Mouse (Mus musculus) adrenal gland, adult 10 weeks (tissue): ENCODE results near the gene Brms1. TPM values are rescaled to one million over a fixed set of nuclear protein-coding genes. Genes with fewer than 3 reads are reported as not detected.

ENCODE experiments used
- polyA plus RNA-seq: library from polyadenylated mRNA; stranded (reverse); fragments of 350-450 nt; fragmentation: Illumina TruSeq; extraction: RNeasy Lipid Tissue Mini Kit (QIAGEN cat#74804); gene quantifications from one replicate; pipeline ENCODE4 v1.2.3, GENCODE M21; 2014; ENCODE audit warnings: low read depth, low replicate concordance

Brms1 gene
- not detected for polyA plus RNA-seq

DNA sequence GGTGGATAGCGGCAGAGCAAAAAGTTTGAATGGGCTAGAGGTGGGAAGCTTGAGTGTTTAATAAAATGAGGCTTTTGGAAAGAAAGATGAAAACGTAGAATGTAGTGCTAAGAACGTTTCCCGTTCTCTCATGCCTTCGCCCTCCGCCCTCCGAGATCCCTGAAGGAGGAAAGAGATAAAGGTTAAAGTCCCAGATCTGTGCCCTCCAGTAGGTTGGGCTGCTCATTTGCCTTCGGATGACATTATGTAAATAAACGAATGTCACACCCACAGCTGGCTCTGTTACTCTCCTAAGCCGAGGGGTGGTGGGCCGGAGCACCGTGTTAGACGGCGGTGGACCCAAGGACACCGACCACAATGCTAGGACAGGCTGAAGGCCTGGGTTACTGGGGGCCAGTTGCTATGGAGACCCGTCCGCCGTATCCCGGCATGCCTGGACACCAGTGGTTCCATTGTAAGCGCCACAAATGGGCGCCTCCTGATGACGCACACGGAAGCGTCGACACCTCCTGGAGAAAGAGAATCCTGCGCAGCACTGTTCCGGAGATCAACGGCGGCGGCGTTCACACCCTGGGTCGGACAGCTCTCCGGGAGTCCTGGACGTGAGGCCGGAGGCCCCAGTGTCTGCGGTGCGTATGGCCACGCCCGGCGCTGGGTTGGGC is at the start of gene Brms1:
TSS of gene Brms1 (plus strand) at position 493 of the 662 bp plus-strand sequence.

DNA sequence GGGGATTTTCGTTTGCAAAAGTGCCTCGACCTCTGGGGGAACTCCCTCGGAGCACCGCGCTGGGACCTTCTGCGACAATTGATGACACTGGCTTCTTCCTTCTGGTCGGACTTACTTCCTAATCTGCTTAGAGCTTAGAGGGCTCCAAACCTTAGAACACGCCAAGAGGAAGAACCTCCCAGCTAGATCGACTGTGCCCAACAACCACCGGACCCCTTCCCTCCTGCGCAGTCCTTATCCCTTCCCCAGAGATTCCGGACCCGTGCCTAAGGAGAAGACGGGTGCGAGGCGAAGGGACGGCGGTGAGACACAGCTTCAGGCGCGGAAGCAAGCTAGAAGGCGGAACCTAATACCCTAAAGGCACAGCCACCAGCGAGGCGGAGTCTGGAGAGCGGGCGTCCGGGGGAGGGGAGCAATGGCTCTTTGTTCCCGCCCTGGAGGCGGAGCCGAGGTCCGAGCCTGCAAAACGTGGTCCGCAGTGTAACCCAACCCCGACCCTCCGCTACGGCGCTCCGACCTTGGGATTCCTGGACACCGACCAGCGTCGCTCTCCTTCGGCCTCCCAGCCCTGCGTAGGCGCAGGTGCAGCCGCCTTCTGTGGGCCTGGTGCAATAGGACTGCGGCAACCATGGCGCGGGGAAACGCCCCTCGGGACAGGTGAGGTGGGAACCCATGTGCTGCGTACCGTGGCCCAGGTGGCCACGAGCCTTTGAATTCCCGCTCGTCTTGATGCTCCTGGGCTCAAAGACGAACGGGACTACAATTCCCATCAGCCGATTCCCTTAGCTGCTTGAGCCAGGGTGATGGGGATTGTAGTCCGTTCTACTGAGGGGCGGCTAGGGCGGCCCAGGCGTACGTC is 17.3 kb upstream of the Brms1 start, which contains the start of gene Slc29a2:
TSS of gene Slc29a2 (plus strand) at position 240 of the 859 bp plus-strand sequence.

DNA sequence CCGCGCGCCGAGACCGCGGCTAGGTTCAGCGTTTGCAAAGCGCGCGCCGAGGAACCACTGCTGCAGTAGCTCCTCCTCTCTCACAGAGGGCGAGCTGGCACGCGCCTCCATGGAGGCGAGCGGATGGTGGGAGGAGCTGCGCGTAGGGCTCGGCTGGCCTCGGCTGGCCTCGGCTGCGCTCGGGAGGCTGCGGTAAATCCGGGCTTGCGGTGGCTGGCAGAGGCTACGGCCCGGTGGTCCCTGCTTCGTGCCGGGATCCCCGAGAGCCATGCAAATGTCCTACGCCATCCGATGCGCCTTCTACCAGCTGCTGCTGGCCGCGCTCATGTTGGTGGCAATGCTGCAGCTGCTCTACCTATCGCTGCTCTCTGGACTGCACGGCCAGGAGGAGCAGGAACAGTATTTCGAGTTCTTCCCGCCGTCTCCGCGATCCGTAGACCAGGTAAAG is 2.4 kb upstream of the Brms1 start, which contains the start of the genes B4gat1 and AC124502.3:
TSS of gene B4gat1 (plus strand) at position 118 of the 448 bp plus-strand sequence.
TSS of gene AC124502.3 (plus strand) at position 183 of the 448 bp plus-strand sequence.

DNA sequence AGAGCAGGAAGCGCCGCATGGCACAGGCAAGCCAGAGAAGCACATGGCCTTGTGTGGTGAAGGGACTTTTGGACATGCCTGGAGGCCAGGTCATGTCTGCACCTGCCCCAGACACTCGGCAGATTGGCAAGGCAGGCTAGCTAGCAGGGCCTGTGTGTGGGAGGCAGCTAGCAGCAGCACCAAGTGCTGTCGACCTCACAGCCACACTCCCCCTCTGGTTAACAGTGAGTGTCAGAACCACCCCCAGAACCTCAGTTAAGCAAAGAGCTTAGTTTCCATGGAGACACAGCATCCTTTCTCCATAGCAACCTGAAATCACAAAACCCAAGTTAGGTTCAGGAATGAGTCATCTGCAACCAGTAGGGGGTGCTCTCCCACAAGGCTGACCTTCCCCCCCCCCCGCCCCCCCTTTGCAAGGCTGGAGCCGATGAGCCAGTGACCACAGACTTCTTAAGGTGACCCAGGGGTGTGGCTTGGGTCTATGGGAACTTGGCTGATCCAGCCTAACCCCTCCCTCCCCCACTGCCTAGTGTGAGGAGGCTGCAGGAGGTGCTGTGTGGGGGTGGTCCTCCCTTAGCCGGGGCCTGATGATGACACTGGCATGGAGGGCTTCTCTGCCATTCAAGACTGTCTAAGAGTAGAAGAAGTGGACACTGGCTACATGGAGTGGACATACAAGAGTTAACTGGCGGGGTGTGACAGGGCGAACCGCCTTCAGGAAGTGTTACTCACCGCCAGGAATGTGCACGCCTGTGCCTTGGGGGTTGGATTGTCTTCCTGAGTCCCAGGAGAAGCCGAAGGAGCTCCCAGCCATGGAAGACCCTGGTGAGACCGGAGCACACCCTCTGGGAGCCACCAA is 9.1 kb downstream of the Brms1 start, which contains the start of gene Rin1:
TSS of gene Rin1 (plus strand) at position 435 of the 859 bp plus-strand sequence.

DNA sequence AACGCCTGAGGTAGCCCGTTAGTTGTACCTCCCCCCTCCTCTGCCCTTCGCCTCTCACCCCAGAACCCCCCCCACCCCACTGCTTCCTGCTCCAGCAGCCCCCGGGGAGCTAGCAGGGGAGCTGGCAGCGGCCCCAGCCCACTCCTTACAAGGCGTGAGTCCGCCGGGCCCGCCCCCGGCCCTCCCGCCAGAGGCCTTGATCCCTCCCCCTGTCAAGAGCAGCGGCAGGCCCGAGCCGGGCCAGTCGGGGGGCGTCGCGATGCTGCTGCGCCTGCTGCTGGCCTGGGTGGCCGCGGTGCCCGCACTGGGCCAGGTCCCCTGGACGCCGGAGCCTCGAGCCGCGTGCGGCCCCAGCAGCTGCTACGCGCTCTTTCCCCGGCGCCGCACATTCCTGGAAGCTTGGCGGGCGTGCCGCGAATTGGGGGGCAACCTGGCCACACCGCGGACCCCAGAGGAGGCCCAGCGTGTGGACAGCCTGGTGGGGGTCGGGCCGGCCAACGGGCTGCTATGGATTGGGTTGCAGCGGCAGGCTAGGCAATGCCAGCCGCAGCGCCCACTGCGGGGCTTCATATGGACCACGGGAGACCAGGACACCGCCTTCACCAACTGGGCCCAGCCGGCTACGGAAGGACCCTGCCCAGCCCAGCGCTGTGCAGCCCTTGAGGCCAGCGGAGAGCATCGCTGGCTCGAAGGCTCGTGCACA is 26.9 kb downstream of the Brms1 start, which contains the start of gene Cd248:
TSS of gene Cd248 (plus strand) at position 212 of the 703 bp plus-strand sequence.

DNA sequence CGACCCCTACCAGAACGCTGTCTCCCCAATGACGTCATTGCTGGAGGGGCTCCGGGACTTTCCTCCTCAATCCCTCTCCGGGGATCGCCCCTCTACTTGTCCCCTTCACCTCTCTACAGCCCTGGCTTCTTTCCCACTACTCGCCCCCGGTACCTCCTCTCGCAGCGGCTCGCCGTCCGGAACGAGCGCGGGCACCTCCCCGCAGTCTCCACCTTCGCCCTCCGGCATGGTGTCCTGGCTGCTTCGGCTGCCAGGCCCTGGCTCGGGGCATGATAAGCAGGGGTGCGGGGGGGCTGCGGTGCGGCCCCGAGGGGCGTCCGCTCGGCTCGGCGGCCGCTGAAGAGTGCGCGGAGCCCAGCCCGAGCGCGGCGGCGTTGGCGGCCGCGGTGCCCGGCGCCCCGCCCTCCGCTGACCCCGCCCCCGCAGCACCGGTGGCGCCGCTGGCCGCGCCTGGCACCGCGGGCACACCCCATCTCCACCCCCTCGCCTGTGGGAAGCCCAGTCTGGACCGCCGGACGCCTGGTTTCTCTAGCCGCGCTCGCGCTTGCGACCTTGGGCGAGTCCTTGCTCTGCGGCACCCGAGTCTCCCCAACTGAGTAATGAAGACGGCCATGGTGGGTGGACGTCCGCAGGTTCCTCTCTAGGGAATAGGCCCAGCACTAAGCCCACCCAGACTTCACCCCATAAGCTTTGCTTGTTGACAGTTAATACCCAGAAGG is 44.1 kb downstream of the Brms1 start, which contains the start of gene Tmem151a:
TSS of gene Tmem151a (minus strand) at position 387 of the 719 bp plus-strand sequence.

DNA sequence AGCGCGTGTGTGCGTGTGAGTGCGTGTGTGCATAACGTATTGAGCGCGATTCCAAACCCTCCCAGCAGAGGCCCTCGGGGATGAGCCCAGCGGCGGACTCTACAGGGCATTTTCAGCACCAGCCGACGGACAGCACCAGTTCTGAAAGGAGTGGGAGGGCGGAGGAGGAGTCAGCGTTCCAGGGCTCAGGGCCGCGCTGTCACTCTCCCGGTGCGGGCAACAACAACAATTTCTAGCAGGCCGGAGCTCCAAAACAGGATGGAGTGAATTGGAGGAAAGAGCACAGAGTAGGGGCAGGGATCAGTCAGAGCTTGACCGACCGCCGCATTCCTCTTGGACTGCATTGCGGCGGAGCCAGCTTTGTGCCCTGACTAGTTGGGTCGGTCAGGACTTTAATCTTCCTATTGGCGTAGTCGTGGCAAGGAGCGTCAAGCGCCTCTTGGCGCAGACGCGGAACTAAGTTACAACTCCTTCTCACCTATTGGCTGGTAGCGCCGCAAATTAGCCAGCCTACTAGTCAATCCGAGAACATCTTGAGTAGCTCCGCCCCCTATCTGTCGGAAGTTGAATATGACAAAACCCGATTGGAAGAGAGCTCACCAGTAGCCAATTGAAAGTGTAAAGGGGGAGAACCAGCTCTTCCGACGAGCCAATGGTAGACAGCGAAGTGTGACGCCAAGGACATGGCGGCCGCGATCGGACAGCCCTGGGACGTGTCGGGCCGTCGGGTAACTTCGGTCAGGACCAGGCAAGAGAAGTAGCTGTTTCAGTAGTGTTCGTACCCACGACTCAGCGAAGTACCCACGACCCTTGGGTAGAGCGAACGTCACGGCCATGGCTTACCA is 47.0 kb downstream of the Brms1 start, which contains the start of gene Yif1a:
TSS of gene Yif1a (plus strand) at position 655 of the 845 bp plus-strand sequence.

DNA sequence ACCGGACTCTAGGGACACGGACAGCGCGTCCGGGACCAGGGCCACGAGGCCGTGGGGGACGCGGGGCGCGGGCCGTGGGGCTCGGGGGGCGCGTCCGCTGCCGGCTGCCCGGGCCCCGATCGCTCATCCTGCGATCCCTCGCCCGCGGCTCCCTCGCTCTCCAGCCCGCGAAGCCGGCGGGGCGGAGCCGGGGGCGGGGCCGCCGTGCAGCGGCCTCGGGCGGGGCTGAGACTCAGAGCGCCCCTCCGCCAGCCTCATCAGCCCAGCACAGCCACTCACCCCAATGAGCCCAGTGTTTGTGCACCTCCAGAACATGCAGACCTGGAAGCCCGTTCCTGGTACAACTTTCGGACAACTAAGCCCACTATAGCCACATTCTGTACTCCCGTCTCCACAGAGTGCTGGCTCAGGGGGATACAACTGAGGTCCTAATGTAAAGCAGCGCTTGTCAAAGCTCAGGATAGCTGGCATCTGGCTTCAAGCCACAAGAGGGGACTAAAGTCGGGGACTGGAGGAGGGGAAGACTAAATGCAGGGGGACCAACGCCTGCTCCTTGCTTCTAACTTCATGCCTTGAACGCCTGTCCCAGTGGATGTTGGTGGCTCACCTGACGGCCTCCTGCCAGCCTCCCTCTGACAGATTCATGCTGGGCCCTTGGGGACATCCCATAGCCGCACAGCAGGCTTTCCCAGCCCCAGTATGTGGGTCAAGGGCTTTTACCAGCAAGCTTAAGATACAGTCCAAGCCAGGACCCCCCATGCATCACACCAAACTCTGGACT is 57.4 kb downstream of the Brms1 start, which contains the start of gene Cnih2:
TSS of gene Cnih2 (minus strand) at position 159 of the 781 bp plus-strand sequence.

Other genes with a start within 250 kb of the Brms1 start
- 13.5 TPM for gene Rbm4, start 247.5 kb upstream of the Brms1 start, polyA plus RNA-seq
- gene Gm21992, start 229.7 kb upstream of the Brms1 start, polyA plus RNA-seq = 1.9 TPM
- 6.0 TPM for gene Rbm14, start 229.7 kb upstream of the Brms1 start, polyA plus RNA-seq
- gene Ccs, start 202.0 kb upstream of the Brms1 start, polyA plus RNA-seq = 1.8 TPM
- not detected for gene Ccdc87, start 202.0 kb upstream of the Brms1 start, polyA plus RNA-seq
- 112 TPM for gene Ctsf, start 186.2 kb upstream of the Brms1 start, polyA plus RNA-seq
- gene Actn3, start 163.4 kb upstream of the Brms1 start, polyA plus RNA-seq = 2.0 TPM
- gene Zdhhc24, start 162.7 kb upstream of the Brms1 start, polyA plus RNA-seq = 38.0 TPM
- gene Bbs1, start 134.7 kb upstream of the Brms1 start, polyA plus RNA-seq = 4.8 TPM
- 4.0 TPM for gene Dpp3, start 113.1 kb upstream of the Brms1 start, polyA plus RNA-seq
- gene Peli3, start 98.2 kb upstream of the Brms1 start, polyA plus RNA-seq = 4.0 TPM
- 25.5 TPM for gene Mrpl11, start 79.2 kb upstream of the Brms1 start, polyA plus RNA-seq
- not detected for gene Npas4, start 51.0 kb upstream of the Brms1 start, polyA plus RNA-seq
- gene Slc29a2, start 17.5 kb upstream of the Brms1 start, polyA plus RNA-seq = not detected
- gene B4gat1, start 2.5 kb upstream of the Brms1 start, polyA plus RNA-seq = 27.2 TPM
- 1.1 TPM for gene AC124502.3, start 2.5 kb upstream of the Brms1 start, polyA plus RNA-seq
- gene Rin1, start 9.1 kb downstream of the Brms1 start, polyA plus RNA-seq = 0.23 TPM
- 0.41 TPM for gene Cd248, start 26.7 kb downstream of the Brms1 start, polyA plus RNA-seq
- not detected for gene Tmem151a, start 44.2 kb downstream of the Brms1 start, polyA plus RNA-seq
- gene Yif1a, start 47.2 kb downstream of the Brms1 start, polyA plus RNA-seq = 23.0 TPM
- gene Cnih2, start 57.2 kb downstream of the Brms1 start, polyA plus RNA-seq = not detected
- 6.5 TPM for gene Rab1b, start 65.7 kb downstream of the Brms1 start, polyA plus RNA-seq
- 0.58 TPM for gene Klc2, start 77.2 kb downstream of the Brms1 start, polyA plus RNA-seq
- gene Pacs1, start 231.8 kb downstream of the Brms1 start, polyA plus RNA-seq = 5.5 TPM